Comparison of ENCODE assay signal across 8 mouse cellular contexts in genomic region chr2:167562101-167562500, GRCm38 (mm10). TPM values are rescaled to one million over a fixed set of nuclear protein-coding genes. Genes with fewer than 3 reads are reported as not detected.
DNase-seq lines count a peak whose midpoint lies in the region; ATAC-seq and TF ChIP-seq lines count a peak whose summit lies in the region.

No protein-coding gene starts in this region.

- no peaks in the 10 kb centered on the region for H3K27me3 ChIP-seq in lung, embryonic 16.5 days (ENCODE audit: control insufficient read depth, insufficient read depth, low read depth, low read length)
- peaks cover 6% of the 10 kb centered on the region; the same call in 1 of the 2 replicates for H3K27me3 ChIP-seq in heart, postnatal 0 days (ENCODE audit: control insufficient read depth, insufficient read depth, low read length)
- H3K27me3 ChIP-seq in neural tube, embryonic 15.5 days (replicated peaks), result peaks cover 10% of the 10 kb centered on the region; the same call in 1 of the 2 replicates

- H3K9ac ChIP-seq in lung, embryonic 16.5 days (ENCODE audit: low read length), result no peak overlapping the region
- no peak overlapping the region for H3K9ac ChIP-seq in heart, postnatal 0 days (replicated peaks; ENCODE audit: low read depth, low read length)
- no peak overlapping the region for H3K9ac ChIP-seq in neural tube, embryonic 15.5 days (replicated peaks)

- H3K4me2 ChIP-seq in lung, embryonic 16.5 days (ENCODE audit: low read depth, low read length), result no peak overlapping the region
- no peak overlapping the region for H3K4me2 ChIP-seq in heart, postnatal 0 days (ENCODE audit: low read depth, low read length)
- no peak overlapping the region for H3K4me2 ChIP-seq in neural tube, embryonic 15.5 days

- no peak overlapping the region for H3K4me3 ChIP-seq in lung, embryonic 16.5 days (ENCODE audit: low read length)
- no peak overlapping the region for H3K4me3 ChIP-seq in heart, postnatal 0 days (ENCODE audit: low read depth, low read length)
- H3K4me3 ChIP-seq in neural tube, embryonic 15.5 days (replicated peaks), result no peak overlapping the region

- DNase-seq in gastrocnemius, postnatal 10 days, result peak; percentile 66
- DNase-seq in gastrocnemius, adult 18-20 months (ENCODE audit: low spot score), result no peak
- no peak for DNase-seq in lung, postnatal 25 days (ENCODE audit: low spot score)
- peak; percentile 50 for DNase-seq in heart, postnatal 0 days (ENCODE audit: low spot score)
- DNase-seq in spleen, adult 18-20 months, result no peak
- no peak for DNase-seq in thymus, postnatal 10 days (ENCODE audit: low spot score in 2 of 2)

- no peak for TF ChIP-seq CTCF in heart, postnatal 0 days (IDR thresholded peaks at IDR 0.05; ENCODE audit: low read depth)

- ATAC-seq in lung, embryonic 16.5 days (ENCODE audit: low read depth), result no peak
- peak; percentile 22; the same call in 1 of the 2 replicates for ATAC-seq in heart, postnatal 0 days (ENCODE audit: insufficient read depth, low read depth)
- no peak for ATAC-seq in neural tube, embryonic 15.5 days (ENCODE audit: low FRiP score)

- WGBS in lung, embryonic 16.5 days, result 16% methylated on average over 8 of the region's 8 CpGs
- 21% methylated on average over 8 of the region's 8 CpGs for WGBS in heart, postnatal 0 days
- WGBS in neural tube, embryonic 15.5 days, result 28% methylated on average over 8 of the region's 8 CpGs

- peak overlapping the region; percentile 74 for H3K27ac ChIP-seq in lung, embryonic 16.5 days (ENCODE audit: low read length)
- H3K27ac ChIP-seq in heart, postnatal 0 days (ENCODE audit: low read depth), result no peak overlapping the region
- 0 out of 2 replicates have a peak overlapping the region, but pooled peaks have one; percentile 18 for H3K27ac ChIP-seq in neural tube, embryonic 15.5 days (replicated peaks)

- TF ChIP-seq EP300 in heart, postnatal 0 days (IDR thresholded peaks at IDR 0.05; ENCODE audit: low read depth), result no peak

- no peaks in the 10 kb centered on the region for H3K36me3 ChIP-seq in lung, embryonic 16.5 days (ENCODE audit: control insufficient read depth, insufficient read depth, low read length)
- no peaks in the 10 kb centered on the region for H3K36me3 ChIP-seq in heart, postnatal 0 days (replicated peaks; ENCODE audit: control insufficient read depth, insufficient read depth, low read length)
- no peaks in the 10 kb centered on the region for H3K36me3 ChIP-seq in neural tube, embryonic 15.5 days

- H3K9me3 ChIP-seq in lung, embryonic 16.5 days (ENCODE audit: control insufficient read depth, low read length), result no peaks in the 10 kb centered on the region
- H3K9me3 ChIP-seq in heart, postnatal 0 days (replicated peaks; ENCODE audit: control insufficient read depth, low read length), result no peaks in the 10 kb centered on the region
- H3K9me3 ChIP-seq in neural tube, embryonic 15.5 days (replicated peaks), result no peaks in the 10 kb centered on the region

- peaks cover 44% of the 10 kb centered on the region for H3K4me1 ChIP-seq in lung, embryonic 16.5 days (replicated peaks; ENCODE audit: control insufficient read depth, insufficient read depth, low read length)
- peaks cover 13% of the 10 kb centered on the region for H3K4me1 ChIP-seq in heart, postnatal 0 days (ENCODE audit: control insufficient read depth, insufficient read depth)
- H3K4me1 ChIP-seq in neural tube, embryonic 15.5 days, result peaks cover 37% of the 10 kb centered on the region

RNA-seq across cellular contexts. Expression of gene Snai1, which starts 24.1 kb away (rescaled TPM):
- total RNA-seq in gastrocnemius, postnatal 10 days (2021), result 1 to 10 TPM; 3.9 to 5.7 TPM
- total RNA-seq in gastrocnemius, adult 18-20 months (2021), result 1 to 10 TPM in 1 of 2 experiments, under 1 TPM in 1; 0.73 to 1.0 TPM
- 120 and 130 TPM in 2 replicates for polyA plus RNA-seq in lung, embryonic 16.5 days (2015; fragmentation: Nextera tagmentation; extraction: Ambion mirVana)
- total RNA-seq in heart, postnatal 0 days (2014; rRNA removed; ENCODE audit: low replicate concordance), result 1.5 TPM in 1 of 2 replicates, not detected in the other
- polyA plus RNA-seq in heart, postnatal 0 days (2015; fragmentation: Nextera tagmentation; extraction: Ambion mirVana), result 6.0 and 7.0 TPM in 2 replicates
- polyA plus RNA-seq in neural tube, embryonic 15.5 days (2015; fragmentation: Nextera tagmentation; extraction: Ambion mirVana), result 6.3 and 8.6 TPM in 2 replicates

Comparison
In these comparisons a context has a peak if more than half of its experiments do, and no peak if none do; other contexts are left out.
1. DNase-seq: peak in gastrocnemius, postnatal 10 days (single experiment) and heart, postnatal 0 days (single experiment); none in gastrocnemius, adult 18-20 months (single experiment), lung, postnatal 25 days (single experiment), spleen, adult 18-20 months (0 of 2) and thymus, postnatal 10 days (0 of 2).